Mouse (Mus musculus): ENCODE results near the gene Carmil1. TPM values are rescaled to one million over a fixed set of nuclear protein-coding genes. Genes with fewer than 3 reads are reported as not detected.

Carmil1 gene
- polyA plus RNA-seq, 1 experiment from 2014 or later = 10.7 TPM

- H3K9ac ChIP-seq = no peak overlapping the region
- 80% methylated on average over 5 of the region's 5 CpGs for WGBS (ENCODE audit: insufficient replicate concordance)
- peaks cover 2% of the 10 kb centered on the region; the same call in 1 of the 2 replicates for H3K4me1 ChIP-seq
- no peak overlapping the region for H3K27ac ChIP-seq
- H3K27me3 ChIP-seq (replicated peaks) = peaks cover 19% of the 10 kb centered on the region; the same call in 1 of the 2 replicates
- H3K4me3 ChIP-seq = no peak overlapping the region
- H3K4me2 ChIP-seq = no peak overlapping the region
- no peak for ATAC-seq
- H3K36me3 ChIP-seq = no peaks in the 10 kb centered on the region
- H3K9me3 ChIP-seq (replicated peaks) = no peaks in the 10 kb centered on the region
Measured at GRCm38 (mm10) chr13:24136836-24137235, 143.8 kb downstream of the Carmil1 start.

GRCm38 (mm10) chr13:24135282-24136230 lies 145.0 kb downstream of the Carmil1 start:
- Histone ChIP-seq H3K4me1 (peaks cover 2% of the 10 kb centered on the region; the same call in 1 of the 2 replicates), H3K27ac (no peak overlapping the region), H3K27me3 (replicated peaks) (peaks cover 19% of the 10 kb centered on the region; the same call in 1 of the 2 replicates), H3K4me2 (no peak overlapping the region), H3K4me3 (no peak overlapping the region), H3K9ac (no peak overlapping the region), H3K36me3 (no peaks in the 10 kb centered on the region), H3K9me3 (replicated peaks) (no peaks in the 10 kb centered on the region)
- ATAC-seq = peak; percentile 54; the same call in 1 of the 2 replicates
- WGBS (ENCODE audit: insufficient replicate concordance) = 63% methylated on average over 21 of the region's 21 CpGs

- Histone ChIP-seq H3K4me1 (peaks cover 2% of the 10 kb centered on the region; the same call in 1 of the 2 replicates), H3K9me3 (replicated peaks) (no peaks in the 10 kb centered on the region), H3K4me2 (no peak overlapping the region), H3K36me3 (no peaks in the 10 kb centered on the region), H3K27me3 (replicated peaks) (peaks cover 19% of the 10 kb centered on the region; the same call in 1 of the 2 replicates), H3K27ac (no peak overlapping the region), H3K4me3 (no peak overlapping the region), H3K9ac (no peak overlapping the region)
- 71% methylated on average over 3 of the region's 3 CpGs for WGBS (ENCODE audit: insufficient replicate concordance)
- ATAC-seq = no peak
Measured at GRCm38 (mm10) chr13:24132866-24133265, 147.7 kb downstream of the Carmil1 start.

- Histone ChIP-seq H3K4me2 (no peak overlapping the region), H3K4me3 (no peak overlapping the region), H3K36me3 (no peaks in the 10 kb centered on the region), H3K27ac (no peak overlapping the region), H3K9me3 (replicated peaks) (no peaks in the 10 kb centered on the region), H3K9ac (no peak overlapping the region), H3K4me1 (no peaks in the 10 kb centered on the region; the same call in 1 of the 2 replicates), H3K27me3 (replicated peaks) (peaks cover 8% of the 10 kb centered on the region; the same call in 1 of the 2 replicates)
- ATAC-seq = no peak
- WGBS (ENCODE audit: insufficient replicate concordance) = 49% methylated on average over 5 of the region's 5 CpGs
Measured at GRCm38 (mm10) chr13:24131319-24131718, 149.3 kb downstream of the Carmil1 start.

GRCm38 (mm10) chr13:24130741-24131140 lies 149.9 kb downstream of the Carmil1 start:
- no peak overlapping the region for H3K27ac ChIP-seq
- H3K36me3 ChIP-seq = no peaks in the 10 kb centered on the region
- H3K27me3 ChIP-seq (replicated peaks) = 0 out of 2 replicates have a peak, but pooled peaks cover 3% of the 10 kb centered on the region
- WGBS (ENCODE audit: insufficient replicate concordance) = 91% methylated on average over 2 of the region's 2 CpGs
- no peaks in the 10 kb centered on the region for H3K9me3 ChIP-seq (replicated peaks)
- ATAC-seq = no peak
- H3K4me1 ChIP-seq = no peaks in the 10 kb centered on the region; the same call in 1 of the 2 replicates
- no peak overlapping the region for H3K4me3 ChIP-seq
- H3K9ac ChIP-seq = no peak overlapping the region
- H3K4me2 ChIP-seq = no peak overlapping the region

GRCm38 (mm10) chr13:24128731-24129130 lies 151.9 kb downstream of the Carmil1 start:
- Histone ChIP-seq H3K27me3 (replicated peaks) (no peaks in the 10 kb centered on the region), H3K36me3 (no peaks in the 10 kb centered on the region), H3K9me3 (replicated peaks) (no peaks in the 10 kb centered on the region), H3K27ac (no peak overlapping the region), H3K4me1 (no peaks in the 10 kb centered on the region), H3K4me2 (no peak overlapping the region), H3K9ac (no peak overlapping the region), H3K4me3 (no peak overlapping the region)
- no peak for ATAC-seq
- WGBS (ENCODE audit: insufficient replicate concordance) = 95% methylated on average over 1 of the region's 1 CpGs

- Histone ChIP-seq H3K27me3 (replicated peaks) (no peaks in the 10 kb centered on the region), H3K9me3 (replicated peaks) (no peaks in the 10 kb centered on the region), H3K4me3 (no peak overlapping the region), H3K4me2 (no peak overlapping the region), H3K27ac (no peak overlapping the region), H3K36me3 (no peaks in the 10 kb centered on the region), H3K9ac (no peak overlapping the region), H3K4me1 (no peaks in the 10 kb centered on the region)
- ATAC-seq = no peak
- WGBS (ENCODE audit: insufficient replicate concordance) = 69% methylated on average over 6 of the region's 6 CpGs
Measured at GRCm38 (mm10) chr13:24125865-24126264, 154.7 kb downstream of the Carmil1 start.

- Histone ChIP-seq H3K9ac (0 out of 2 replicates have a peak overlapping the region, but pooled peaks have one; percentile 1), H3K27me3 (replicated peaks) (no peaks in the 10 kb centered on the region), H3K9me3 (replicated peaks) (no peaks in the 10 kb centered on the region), H3K27ac (no peak overlapping the region), H3K4me1 (0 out of 2 replicates have a peak, but pooled peaks cover 8% of the 10 kb centered on the region), H3K36me3 (no peaks in the 10 kb centered on the region), H3K4me2 (no peak overlapping the region), H3K4me3 (no peak overlapping the region)
- ATAC-seq = no peak
- WGBS (ENCODE audit: insufficient replicate concordance) = 65% methylated on average over 7 of the region's 7 CpGs
Measured at GRCm38 (mm10) chr13:24117181-24117812, 163.3 kb downstream of the Carmil1 start.

- H3K4me3 ChIP-seq = no peak overlapping the region
- H3K4me2 ChIP-seq = no peak overlapping the region
- H3K4me1 ChIP-seq = 0 out of 2 replicates have a peak, but pooled peaks cover 8% of the 10 kb centered on the region
- no peaks in the 10 kb centered on the region for H3K27me3 ChIP-seq (replicated peaks)
- H3K9me3 ChIP-seq (replicated peaks) = no peaks in the 10 kb centered on the region
- no peak overlapping the region for H3K27ac ChIP-seq
- H3K36me3 ChIP-seq = no peaks in the 10 kb centered on the region
- 63% methylated on average over 9 of the region's 9 CpGs for WGBS (ENCODE audit: insufficient replicate concordance)
- no peak overlapping the region for H3K9ac ChIP-seq
- ATAC-seq = no peak
Measured at GRCm38 (mm10) chr13:24112689-24113348, 167.8 kb downstream of the Carmil1 start.

- Histone ChIP-seq H3K9ac (no peak overlapping the region), H3K27ac (no peak overlapping the region), H3K36me3 (no peaks in the 10 kb centered on the region), H3K9me3 (replicated peaks) (no peaks in the 10 kb centered on the region), H3K4me3 (no peak overlapping the region), H3K27me3 (replicated peaks) (no peaks in the 10 kb centered on the region), H3K4me1 (0 out of 2 replicates have a peak, but pooled peaks cover 8% of the 10 kb centered on the region), H3K4me2 (no peak overlapping the region)
- no peak for ATAC-seq
- WGBS (ENCODE audit: insufficient replicate concordance) = 77% methylated on average over 7 of the region's 7 CpGs
Measured at GRCm38 (mm10) chr13:24110329-24110728, 170.3 kb downstream of the Carmil1 start.

- Histone ChIP-seq H3K27ac (no peak overlapping the region), H3K9me3 (replicated peaks) (no peaks in the 10 kb centered on the region), H3K4me3 (no peak overlapping the region), H3K36me3 (no peaks in the 10 kb centered on the region), H3K4me1 (0 out of 2 replicates have a peak, but pooled peaks cover 3% of the 10 kb centered on the region), H3K9ac (no peak overlapping the region), H3K4me2 (no peak overlapping the region), H3K27me3 (replicated peaks) (no peaks in the 10 kb centered on the region)
- WGBS (ENCODE audit: insufficient replicate concordance) = 61% methylated on average over 7 of the region's 7 CpGs
- no peak for ATAC-seq
Measured at GRCm38 (mm10) chr13:24108282-24108681, 172.3 kb downstream of the Carmil1 start.
